Mouse (Mus musculus): ENCODE results near the gene Tbca. TPM values are rescaled to one million over a fixed set of nuclear protein-coding genes. Genes with fewer than 3 reads are reported as not detected.

Tbca gene
- total RNA-seq (2021), result 100 to 1,000 TPM; 204 to 227 TPM
- long read RNA-seq, transcript Tbca-201 (4 exons, 559 nt), result major isoform, 122 of 126 reads
- long read RNA-seq, partial matches to known transcripts, result 2 of 126 reads
- long read RNA-seq, other reads (novel, unspliced or antisense), result 0 of 126 reads

DNA sequence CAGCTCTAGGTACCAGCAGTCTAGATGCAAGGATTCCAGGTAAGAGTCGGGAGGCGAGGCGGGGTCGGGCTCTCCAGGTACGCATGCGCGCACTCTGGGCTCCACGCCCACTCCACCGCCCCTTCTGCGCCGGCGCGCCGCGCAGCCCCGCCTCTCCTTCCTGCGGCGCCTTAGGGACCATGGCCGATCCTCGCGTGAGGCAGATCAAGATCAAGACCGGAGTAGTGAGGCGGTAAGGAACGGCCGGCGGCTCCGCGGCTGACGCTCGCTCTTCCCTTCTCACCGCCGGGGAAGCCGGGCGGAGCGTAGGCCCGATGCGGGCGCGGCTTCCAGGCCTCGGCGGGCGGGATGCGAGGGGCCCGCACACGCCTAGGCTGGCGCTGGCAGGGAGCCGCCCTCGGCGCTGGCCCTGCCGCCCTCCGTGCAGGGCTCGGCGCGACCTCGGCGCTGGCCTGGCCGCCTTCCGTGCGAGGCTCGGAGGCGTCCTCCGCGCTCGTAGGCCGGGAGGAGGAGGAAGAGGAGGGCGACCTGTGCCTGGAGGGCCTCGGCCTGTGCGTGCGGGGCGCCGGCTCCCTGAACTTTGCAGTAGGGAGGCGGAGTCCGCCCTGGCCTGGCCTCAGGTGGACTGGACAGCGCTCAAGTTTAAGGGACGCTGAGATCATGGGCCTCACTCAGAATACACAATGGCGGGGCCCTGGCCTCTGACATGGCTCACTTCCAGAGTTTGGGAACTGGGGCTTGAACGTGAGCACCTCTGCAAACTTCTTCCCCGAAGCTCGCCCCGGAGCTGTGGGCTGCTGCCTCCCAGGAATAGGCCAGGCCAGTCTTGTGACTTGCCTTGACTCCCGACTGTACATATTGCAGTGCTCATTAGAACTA is at the start of gene Tbca:
TSS of gene Tbca (plus strand) at position 140 of the 879 bp plus-strand sequence.
- DNase-seq (ENCODE audit: low spot score in 2 of 2), result peak; percentile 81 to 91

DNA sequence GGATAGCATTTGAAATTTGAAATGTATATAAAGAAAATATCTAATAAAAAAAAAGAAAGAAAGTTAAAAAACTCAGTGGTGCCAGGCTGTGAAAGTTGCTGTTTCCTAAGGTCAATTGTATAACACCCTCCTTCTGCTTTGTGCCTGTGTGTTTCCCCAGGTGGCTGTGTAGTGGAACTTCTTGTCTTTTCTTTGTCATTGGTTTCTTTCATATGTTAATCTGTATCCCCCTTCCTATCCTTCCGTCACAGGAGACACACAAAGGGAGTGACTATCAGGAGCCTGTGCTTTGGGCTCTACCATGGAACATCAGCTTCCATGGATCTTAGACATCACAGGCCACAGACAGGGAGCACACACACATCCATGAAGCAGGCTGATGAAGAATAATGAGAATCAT is 43.5 kb upstream of the Tbca start:
- DNase-seq (ENCODE audit: low spot score in 2 of 2), result no peak

DNA sequence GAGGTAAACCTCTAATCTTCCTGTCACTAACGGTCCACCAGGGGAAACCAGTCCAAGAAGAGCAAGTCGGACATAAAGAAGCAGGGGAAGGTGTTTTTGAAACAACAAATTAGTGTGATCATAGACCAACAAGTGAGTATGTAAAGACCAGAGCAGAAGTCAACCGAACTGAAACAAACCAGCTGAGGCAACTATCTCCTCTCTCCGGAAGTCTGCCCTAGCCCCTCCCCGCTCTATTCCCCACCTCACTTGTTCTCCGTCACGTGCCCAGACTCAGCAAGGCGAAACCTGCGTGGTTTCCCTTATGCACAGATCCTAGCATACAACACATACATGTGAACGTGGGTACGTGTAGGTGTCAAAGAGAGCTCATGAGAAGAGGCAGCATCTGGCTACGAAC is 22.9 kb upstream of the Tbca start:
- no peak for DNase-seq (ENCODE audit: low spot score in 2 of 2)

DNA sequence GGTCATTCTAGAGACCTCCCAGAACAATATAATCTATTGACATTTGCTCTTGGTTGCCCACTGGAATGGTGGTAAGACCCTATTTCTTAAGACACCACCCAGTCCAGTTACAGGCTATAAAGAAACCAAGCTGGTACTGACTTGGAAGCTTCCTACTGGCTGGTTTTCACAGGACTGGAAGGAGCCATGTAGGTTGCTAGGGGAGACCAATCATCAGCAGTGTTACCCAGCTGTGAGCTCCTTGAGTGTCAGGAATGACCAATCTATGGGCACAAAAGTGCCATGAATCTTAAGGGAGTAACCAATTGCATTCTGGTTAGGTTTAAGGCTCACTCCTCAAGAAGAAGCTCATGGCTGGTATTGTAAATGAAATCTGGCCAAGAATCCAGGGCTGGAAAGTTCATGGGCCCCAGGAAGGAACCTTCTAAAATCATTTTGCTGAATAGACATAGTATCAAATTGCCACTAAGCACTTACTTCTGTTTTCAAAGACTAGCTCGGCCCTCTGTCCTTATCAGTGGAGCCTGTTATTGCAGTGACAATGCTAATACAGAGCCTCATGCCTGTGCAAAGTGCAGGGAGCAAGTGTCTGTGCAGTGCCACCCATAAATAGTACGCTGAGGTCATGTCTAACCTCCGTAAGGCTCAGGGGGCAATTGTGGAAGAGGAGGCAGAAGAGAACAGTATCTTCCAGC is 20.1 kb upstream of the Tbca start:
- DNase-seq (ENCODE audit: low spot score in 2 of 2), result no peak

DNA sequence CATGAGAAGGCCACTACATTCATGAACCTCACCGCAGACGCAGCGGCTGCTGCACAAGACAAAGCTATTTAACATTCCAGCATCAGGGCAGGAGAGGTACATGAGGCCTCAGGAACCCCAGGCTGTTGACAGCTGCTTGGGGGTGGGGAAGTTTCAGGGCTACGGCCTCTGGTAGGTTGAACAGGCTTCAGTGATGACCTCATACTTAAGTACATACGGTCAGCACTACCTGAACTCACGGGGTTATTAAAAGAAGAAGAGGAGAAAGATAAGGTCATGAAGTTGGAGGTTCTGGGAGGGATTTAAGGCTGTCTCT is 19.6 kb upstream of the Tbca start:
- DNase-seq (ENCODE audit: low spot score in 2 of 2), result no peak

DNA sequence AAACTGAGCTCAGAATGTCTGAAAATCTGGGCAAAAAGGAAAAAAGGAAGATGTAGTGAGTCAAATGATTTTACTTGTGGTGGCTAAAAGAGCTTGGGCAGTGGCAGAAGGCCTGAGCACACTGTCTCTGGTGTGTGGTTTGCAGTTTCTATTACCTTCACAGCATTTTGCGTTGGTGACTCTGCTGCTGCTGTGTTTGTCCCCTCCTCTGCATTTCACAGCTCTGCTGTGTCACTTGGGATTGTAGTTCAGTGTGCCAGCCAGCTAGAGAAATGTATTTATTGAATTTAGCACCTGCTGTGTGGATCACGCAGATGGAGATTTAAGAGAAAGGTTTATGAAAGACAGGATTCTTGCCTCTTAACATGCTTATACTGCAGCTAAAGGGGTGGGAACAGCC is 1.8 kb upstream of the Tbca start:
- DNase-seq (ENCODE audit: low spot score in 2 of 2), result no peak

DNA sequence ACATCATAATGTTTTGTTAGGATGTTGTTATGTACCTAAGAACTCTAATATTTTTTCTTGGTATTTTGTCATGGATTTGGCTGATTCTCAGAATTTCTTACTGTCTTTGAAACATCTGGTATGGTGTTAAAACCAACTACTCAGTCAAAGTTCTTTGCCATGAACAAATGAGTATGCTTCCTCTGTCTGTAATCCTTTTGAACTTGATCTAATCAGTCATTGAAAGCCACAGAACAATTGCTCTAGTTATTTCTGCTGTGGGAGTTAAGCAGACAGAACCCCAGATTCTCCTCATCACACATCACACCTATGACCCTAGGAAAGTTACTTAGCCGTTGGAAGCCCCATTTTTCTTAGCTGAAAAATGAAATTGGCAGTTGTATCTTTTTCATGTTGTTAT is 6.0 kb downstream of the Tbca start:
- DNase-seq (ENCODE audit: low spot score in 2 of 2), result no peak

DNA sequence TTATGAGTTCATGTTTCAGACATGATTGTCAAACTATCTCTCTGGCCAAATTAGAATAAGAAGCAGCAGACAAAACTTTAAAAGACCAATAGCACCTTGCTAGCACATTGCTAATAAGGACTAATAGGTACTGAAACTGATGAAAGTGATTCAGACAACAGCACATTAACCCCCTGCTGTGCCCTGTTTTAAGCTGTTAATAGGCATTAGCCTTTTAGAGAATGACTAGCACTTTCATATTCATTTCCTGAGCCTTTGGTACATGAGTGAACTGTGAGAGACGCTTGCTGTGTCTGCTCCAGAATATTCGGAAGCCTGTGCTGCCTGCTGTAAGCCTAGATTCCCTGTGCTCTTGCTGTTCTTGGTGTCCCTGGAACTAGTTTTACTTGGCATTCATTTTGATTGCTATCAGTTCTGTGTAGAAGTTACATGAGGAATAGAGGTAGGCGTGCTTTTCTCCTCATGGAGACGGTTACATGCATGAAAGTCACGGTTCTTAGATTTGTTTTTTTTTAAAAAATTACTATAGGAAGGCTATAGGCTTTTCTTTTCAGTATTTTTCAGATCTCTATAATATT is 14.9 kb downstream of the Tbca start:
- no peak for DNase-seq (ENCODE audit: low spot score in 2 of 2)

DNA sequence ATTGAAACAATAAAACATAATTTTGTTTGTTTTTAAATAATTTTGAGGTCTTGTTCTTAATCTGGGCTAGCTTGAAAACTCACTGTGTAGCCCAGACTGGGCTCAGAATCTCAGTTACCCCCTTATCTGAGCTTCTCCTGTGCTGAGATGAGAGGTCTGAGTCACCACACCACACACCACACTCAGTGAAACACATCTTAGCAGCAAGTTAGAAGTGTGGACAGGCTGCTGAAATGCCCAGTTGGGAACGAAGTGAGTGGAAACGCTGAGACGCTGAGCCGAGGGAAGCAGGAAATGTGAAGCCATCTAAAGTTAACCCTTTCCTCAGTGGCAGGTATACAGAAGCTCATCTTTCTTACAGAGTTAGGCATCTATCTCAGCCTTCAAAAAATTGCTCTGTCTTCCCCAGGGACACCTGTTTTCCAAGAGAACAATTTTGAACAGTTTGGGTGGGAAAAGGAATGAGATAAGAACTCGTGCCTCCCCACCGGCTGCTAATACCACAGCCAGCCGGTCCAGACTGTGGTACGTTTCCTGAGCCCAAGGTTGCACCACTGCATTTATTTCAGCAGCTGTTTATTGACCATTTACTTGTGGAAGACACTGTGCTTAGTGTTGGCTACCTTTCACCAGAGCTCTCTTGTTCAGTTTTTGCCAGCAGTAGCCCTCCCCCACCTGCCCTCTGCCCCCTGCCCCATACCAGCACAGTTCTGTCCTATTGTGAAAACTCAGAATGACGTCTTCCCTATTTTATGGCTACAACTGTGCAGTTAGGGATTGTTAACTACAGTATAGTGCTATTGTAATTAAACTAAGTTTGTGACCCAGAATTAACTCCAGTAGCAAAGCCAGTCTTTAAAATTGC is 17.8 kb downstream of the Tbca start:
- DNase-seq (ENCODE audit: low spot score in 2 of 2), result no peak

DNA sequence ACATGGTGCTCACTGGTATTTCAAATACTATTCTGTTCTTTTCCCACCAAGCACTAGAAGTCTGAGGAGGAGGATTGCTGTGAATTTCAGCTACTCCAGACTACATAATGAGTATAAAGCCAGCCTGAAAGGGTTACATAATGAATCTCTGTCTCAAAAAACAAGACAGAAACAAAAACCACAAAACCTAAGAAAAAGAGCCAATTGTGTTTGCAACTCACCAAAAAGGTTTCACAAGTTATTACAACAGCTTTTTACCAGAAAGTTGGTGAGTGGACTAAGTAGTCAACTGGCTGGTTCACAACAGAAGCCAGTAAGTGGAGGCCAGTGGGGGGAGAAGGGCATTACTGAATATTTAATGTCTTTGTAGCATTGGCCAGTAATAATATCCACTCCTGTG is 19.9 kb downstream of the Tbca start:
- no peak for DNase-seq (ENCODE audit: low spot score in 2 of 2)

DNA sequence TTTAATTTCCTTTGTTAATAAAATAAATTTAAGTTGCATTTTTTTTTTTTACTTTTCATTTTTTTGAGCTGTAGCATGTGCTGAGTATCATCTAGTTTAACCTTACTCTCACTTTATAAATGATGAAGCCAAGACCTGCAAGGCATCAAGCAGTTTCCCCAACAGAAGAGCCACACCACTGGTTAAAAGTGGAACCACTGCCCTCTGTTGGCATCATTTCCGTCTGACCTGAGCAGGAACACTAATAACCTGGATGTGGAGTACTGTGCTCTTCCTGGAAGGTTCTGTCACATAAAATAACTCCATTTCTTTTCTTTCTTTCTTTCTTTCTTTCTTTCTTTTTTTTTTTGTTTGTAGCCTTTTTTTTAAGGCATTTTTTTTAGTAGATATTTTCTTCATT is 21.0 kb downstream of the Tbca start:
- no peak for DNase-seq (ENCODE audit: low spot score in 2 of 2)

DNA sequence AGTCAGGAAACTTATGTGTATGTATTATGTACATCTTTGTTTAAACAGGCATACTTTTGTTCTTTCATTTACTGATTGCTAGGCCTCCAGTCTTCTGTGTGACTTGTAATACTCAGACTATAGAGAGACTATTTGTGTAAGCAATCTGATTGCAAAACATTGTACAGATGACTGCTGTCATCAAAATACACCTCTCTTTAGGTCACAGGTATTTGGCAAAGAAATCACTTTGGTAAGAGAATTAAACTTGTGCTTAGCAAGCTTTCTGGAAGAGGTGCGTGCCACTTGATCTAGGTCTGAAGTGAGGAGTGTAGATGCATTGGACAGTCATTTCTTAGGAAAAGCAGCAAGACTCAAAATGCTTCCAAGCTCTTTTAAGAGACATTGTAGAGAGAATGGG is 22.7 kb downstream of the Tbca start:
- DNase-seq (ENCODE audit: low spot score in 2 of 2), result no peak

DNA sequence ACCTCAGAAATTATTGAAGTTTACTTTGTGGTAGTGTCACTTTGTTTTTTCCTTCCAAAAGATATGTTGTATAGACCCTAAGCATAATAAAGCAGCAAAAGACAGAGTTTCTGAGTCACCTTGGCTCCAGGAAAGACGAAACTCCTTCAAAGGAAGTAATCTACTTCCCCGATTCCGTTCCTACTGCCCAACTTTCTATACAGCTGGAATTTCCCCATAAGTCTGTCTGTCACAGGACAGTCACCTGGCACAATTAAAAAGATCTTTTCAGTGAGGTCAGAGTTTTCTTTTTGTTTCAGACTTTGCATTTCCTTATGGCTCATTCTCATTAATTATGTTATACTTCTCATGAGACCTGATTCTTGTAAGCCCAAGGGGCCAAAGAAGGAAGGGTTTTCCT is 25.1 kb downstream of the Tbca start:
- DNase-seq (ENCODE audit: low spot score in 2 of 2), result no peak

DNA sequence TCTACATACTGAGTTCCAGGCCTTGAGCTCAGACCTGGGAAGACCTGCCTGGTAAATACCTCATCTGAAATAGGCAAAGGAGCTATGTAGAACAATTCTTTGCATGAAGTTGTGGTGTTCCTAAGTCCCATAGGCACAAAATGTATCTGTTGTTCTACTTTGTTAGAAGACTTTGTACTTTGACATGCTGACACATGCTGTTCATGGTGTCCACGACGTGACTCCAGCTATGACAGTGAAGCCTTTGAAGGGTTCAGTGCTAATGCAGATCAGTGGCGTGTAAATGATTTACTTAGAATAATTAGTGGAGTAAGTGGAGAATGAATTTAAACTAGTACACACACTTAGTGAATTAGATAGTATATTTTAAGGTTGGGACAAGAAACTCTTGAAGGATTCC is 31.8 kb downstream of the Tbca start:
- DNase-seq (ENCODE audit: low spot score in 2 of 2), result no peak

DNA sequence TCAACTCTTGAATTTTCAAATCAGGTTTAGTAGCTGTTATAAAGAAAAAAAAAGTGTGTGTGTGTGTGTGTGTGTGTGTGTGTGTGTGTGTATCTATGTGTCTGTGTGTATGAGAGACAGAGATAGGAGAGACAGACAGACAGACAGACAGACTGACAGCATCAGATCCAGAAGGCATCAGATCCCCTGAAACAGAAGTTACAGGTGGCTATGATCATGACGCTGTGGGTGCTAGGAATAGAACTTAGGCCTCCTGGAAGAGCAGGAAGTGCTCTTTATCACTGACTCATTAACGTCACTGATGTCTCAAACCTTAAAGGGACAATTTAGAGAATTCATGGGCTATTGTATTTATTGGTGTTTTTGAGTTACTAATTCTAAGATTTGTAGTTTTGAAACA is 32.2 kb downstream of the Tbca start:
- no peak for DNase-seq (ENCODE audit: low spot score in 2 of 2)

DNA sequence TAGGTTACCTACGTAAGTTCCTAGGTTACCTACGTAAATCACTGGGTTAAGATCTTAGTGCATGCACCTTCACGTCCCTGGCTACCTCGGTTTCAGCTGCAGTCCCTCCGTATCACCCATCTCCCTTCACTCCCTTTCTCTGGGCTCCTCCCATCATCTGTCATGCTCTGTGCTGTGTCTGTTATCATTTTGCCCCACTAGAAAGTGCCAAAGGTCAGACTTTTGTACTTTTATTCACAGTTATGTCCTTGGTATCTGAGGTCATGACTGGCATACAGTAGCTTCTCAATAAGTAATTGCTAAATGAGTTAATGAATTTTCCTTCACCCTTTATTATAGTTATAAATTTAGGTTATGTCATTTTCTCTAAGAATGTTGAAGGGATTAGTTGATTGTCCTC is 37.7 kb downstream of the Tbca start:
- no peak for DNase-seq (ENCODE audit: low spot score in 2 of 2)

DNA sequence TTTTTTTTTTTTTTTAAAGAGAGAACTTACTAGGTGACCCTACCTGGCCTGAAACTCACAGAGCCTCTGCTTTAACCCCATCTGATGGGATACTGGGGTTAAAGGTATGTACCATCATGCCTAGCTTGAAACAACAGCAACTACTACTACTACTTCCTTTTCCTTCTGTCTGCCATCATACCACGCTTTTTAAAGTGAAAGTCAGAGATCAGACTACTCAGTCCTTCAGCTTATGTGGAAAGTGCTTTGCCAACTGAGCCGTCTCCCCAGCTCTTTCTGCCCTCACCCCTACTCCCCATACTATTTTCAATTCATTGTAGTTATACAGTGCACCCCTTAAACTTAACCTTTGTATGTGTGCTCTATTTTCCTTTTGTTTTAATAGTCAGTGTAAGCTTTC is 38.3 kb downstream of the Tbca start:
- no peak for DNase-seq (ENCODE audit: low spot score in 2 of 2)

DNA sequence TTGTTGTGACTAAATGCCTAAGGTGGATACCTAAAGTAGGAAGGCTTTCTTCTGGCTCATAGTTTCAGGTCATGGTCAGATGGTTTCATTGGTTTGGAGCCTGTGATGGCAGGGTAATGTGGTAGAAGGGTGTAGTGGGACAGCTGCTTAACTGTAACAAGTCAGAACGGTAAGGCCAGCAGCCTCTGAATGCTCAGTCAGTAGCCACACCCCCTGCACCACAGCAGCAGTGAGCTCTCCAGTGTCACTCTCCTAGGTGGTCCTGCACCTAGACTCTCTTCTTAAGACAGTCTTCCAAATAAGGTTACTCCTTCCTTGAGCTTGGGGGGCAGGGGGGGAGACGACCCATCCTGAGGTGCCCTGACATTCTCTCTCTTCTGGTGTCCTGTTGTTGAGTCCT is 39.1 kb downstream of the Tbca start:
- DNase-seq (ENCODE audit: low spot score in 2 of 2), result no peak

DNA sequence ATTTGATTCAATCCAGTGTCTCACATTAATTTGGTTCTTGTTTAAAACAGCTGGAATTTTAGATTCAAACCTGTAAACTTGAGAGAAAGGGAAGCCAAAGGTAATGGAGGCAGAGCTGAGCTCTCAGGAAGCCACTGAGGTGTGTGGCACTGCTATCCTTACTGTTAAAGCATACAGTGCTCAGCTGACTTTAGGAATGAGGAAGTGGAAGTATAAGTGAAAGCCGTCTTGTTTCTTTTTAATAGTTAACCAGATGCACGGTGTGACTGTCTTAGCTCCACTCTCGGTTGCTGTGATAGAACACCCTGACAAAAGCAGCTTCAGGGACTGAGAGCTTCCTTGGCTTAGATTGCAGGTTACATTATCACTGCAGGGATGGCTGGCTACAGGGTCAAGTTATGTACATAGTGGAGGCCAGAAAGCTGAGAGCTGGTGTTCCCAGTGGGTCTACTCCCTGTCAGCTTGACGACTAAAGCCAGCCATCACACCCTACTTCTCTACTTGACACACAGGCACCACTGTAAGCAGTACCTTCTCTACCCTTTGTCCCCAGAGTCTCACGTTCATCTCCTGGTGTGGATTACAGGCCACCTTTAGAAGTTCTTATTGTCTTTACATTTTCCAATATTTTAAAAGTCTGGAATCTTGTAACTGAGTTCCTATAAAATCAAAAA is 49.5 kb downstream of the Tbca start:
- no peak for DNase-seq (ENCODE audit: low spot score in 2 of 2)

DNA sequence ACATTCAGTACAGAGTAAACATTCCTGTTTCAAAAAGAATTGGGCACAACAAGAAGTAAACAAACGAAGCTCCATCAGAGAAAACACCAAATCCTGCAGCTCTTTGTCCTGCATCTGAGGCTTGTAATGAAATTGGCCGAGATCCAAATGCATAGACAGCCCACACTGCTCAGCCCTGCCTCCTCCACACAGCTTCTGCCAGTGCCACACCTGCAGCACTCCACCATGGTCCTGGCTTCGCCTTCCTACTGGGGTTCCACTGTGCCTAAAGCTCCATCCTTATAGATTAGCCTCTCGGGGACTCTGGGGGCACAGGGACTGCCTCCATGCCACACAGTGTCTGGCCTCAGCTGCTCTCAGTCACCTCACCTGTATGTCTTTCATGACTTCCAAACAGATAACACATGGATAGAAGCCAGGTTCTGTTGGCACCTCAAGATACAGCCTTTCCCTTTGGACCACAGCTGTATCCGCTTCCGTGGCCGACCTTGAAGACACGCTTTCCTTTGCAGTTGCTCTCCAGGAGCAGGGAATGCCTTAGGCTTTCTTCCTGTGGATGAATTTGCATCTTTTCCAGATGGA is 50.1 kb downstream of the Tbca start:
- no peak for DNase-seq (ENCODE audit: low spot score in 2 of 2)

Measured in layer of hippocampus, postnatal 10 days (tissue).